Mouse (Mus musculus) gastrocnemius, adult 18-20 months (tissue): Measurements from ENCODE around the gene Raly. TPM values are rescaled to one million over a fixed set of nuclear protein-coding genes. Genes with fewer than 3 reads are reported as not detected.

Source experiments
- DNase-seq: peaks from one replicate; pipeline ENCODE4 v3.0.0; 2021; ENCODE audit warnings: low spot score
- long read RNA-seq, 2 experiments: library from polyadenylated mRNA; stranded (forward); transcript quantifications; one replicate each; pipeline ENCODE4 v2.0.0; 2021
- total RNA-seq, 2 experiments: library from RNA; stranded (reverse); gene quantifications; 2 replicates each; pipeline ENCODE4 v1.2.3; 2021

The Raly gene
- 10 to 100 TPM; 54.4 to 59.5 TPM for total RNA-seq
- long read RNA-seq, experiment 1, partial matches to known transcripts, result 1 of 9 reads
- long read RNA-seq, experiment 1, other reads (novel, unspliced or antisense), result 1 of 9 reads
- long read RNA-seq, experiment 2, partial matches to known transcripts, result 0 of 3 reads
- long read RNA-seq, experiment 2, other reads (novel, unspliced or antisense), result 1 of 3 reads

GRCm38 (mm10) chr2:154790656-154791483, at the start of gene Raly, which contains the start of gene a:
TSS of gene Raly (plus strand) at chr2:154791096.
TSS of gene a (plus strand) at chr2:154791402.
- DNase-seq, result peak; percentile 97

DNA sequence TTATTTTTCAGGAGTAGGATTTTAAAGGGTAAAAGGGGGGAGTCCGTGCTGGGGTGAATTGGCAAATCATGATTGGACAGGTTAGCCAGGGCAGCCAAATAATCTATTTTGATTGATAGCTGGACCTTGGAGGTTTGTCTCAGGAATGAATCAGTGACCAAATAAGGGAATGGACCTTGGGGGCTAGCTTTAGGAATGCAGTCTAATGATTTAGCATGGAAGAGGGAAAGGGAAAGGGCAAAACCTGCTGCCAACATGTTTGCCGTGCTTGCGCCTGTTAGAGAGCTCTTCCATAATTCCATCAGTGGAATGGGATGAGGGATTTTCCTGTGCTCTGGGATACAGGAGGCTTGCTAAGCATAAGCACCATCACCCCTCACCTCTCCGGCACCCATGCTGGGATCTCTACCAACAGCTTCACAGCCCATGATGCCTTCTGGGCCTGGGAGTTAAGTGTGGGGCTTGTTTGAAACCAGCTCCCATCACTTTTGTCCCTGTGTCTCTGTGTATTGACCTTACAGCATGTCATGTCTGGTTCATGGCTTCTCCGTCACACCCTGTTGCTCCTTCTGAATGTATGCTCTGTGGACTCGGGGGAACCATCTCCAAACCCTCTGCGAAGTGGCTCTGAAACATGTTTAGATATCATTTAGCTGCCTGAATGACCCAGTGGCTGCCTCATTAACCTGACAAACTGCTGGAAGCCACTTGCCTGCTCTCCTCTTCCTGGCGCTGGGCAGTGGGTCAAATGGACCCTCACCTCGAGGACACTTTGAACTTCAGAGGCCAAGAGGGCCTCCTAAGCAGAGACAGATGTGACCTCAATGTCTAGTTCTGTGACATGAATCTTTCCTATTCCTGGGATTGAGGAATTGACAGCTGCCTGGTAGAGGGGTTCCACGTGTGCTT, 47.7 kb upstream of the Raly start:
- DNase-seq, result no peak

GRCm38 (mm10) chr2:154743915-154744314, 47.0 kb upstream of the Raly start:
- DNase-seq, result no peak

DNA sequence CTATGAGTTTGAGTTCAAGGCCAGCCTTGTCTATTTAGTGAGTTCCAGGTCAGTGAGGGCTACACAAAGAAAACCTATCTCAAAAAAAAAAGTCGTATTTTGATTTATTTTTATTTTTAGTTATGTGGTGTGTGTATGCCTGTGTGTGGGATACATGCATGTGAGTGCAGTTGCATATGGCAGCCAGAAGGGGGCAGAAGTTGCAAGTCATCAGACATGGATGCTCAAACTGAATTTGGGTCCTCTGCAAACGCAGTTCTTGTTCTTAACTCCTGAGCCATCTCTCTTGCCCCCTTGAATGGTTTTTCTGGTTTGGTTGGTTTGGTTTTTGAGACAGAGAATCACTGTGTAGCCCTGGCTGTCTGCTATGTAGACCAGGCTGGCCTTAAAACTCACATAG, 42.5 kb upstream of the Raly start:
- no peak for DNase-seq

DNA sequence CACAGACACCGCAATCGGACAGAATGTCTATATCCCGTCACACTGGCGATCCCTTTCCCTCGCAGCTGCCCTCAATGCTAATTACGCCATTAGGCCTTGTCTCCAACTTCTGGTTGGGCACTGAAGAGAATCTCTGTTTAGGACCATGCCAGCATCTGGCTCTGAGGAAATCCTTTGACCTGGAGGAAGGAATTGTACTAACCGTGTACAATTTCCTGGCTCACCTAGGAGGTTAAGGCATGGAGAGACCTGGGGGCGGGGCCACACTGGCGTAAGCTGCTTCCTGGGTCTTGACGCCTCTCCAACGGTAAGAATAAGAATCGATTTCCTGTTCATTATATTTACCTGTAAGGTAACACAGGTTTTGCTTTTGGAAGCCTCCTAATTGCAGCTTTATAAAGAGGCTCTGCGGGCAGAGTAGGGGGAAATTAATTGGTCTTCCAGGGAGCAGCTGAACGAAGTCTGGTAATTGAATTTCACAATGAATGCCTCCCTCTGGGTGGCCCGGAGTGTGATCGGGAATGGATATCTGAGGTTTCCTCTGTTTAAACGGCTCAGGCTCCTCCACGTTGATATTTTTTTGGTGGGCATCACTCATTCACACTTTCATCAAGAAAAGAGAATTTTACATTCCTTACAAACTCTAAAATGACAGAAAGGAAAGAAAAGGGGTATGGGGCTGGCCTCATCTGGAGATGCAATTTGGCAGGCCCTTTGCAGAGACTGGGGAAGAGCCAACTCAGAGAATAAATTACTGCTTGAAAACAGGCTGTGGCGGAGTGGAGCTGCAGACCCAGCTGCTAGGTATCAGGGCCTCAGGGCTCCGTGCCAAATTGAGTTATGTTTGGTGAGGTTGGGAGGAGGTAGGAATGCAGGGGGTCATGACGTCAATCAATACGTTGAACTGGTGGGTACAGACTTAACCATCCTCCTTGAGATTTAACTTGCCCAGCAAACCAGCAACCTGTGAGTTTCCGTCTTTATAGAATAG, 41.6 kb upstream of the Raly start:
- no peak for DNase-seq

DNA sequence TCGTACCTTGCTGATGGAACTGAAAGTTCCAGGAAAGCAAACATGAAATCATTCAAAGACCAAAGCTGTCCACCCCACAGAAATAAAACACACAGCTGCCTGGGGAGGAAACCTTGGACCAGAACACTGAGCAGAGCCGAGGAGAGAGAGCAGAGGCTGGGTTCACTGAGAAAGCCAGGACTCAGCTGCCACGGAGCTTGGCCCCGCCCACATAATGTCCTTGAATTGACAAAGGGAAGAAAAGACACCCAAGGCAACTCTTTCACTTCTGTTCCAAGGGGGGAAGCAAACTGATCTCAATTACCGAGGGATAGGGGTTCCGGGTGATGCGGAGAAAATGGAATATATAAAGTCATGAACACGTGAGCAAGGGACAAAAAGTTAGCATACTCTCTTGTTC, 39.0 kb upstream of the Raly start:
- no peak for DNase-seq

DNA sequence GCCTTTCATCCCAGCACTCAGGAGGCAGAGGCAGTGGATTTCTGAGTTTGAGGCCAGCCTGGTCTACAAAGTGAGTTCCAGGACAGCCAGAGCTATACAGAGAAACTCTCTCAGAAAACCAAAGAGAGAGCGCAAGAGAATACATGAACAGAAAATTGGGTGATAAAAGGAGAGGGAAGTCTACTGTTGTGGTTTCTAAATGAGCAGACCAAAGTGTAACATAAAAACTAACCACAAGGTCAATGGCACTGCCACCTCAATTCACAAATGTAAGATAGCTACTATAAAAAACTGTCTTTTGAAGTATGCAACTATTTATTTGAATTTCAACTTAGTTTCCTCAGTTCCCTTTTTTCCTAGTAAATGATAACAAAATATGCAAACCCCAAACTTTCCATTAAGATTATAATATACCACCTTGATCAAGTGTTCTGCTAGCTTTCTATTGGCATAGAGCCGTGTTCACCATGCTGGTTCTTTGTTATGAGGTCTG, 36.8 kb upstream of the Raly start:
- no peak for DNase-seq

GRCm38 (mm10) chr2:154755791-154756190, 35.1 kb upstream of the Raly start:
- DNase-seq, result no peak

DNA sequence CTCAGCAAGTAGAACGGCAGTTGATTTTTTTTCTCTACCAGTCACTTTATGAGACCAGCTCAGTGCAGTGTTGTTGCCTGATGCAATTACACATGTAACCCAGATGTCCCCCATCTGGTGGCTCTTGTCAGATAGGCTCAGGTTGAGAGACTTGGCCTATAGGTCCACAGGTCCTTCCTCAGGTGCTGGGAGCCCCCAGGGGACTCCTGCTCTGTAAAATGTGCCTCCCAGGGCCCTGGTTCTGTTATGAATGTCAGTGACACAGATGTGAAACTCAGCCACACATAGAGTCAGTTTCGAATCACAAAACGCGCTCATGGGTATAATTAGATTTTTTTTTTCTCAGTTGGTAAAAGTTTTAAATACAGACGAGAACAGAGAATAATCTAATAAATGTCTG, 33.2 kb upstream of the Raly start:
- no peak for DNase-seq

DNA sequence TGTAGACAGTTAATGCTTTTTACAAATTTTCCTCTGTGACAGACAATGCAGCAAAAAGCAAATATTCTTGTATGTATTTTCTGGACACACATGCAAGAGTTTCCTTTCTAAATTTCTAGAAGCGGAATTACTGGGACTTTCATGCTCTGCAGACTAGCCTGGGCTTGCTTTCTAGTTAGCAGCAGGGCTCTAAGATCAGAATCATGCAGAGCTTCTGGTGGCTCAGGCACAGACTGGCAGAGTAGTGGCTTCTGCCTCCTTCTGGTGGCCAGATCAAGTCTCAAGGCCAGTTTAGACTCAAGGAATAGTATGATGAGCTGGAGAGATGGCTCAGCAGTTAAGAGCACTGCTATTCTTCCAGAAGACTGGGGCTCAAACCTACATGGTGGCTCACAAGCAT, 32.4 kb upstream of the Raly start:
- DNase-seq, result no peak

GRCm38 (mm10) chr2:154763226-154763625, 27.7 kb upstream of the Raly start:
- no peak for DNase-seq

DNA sequence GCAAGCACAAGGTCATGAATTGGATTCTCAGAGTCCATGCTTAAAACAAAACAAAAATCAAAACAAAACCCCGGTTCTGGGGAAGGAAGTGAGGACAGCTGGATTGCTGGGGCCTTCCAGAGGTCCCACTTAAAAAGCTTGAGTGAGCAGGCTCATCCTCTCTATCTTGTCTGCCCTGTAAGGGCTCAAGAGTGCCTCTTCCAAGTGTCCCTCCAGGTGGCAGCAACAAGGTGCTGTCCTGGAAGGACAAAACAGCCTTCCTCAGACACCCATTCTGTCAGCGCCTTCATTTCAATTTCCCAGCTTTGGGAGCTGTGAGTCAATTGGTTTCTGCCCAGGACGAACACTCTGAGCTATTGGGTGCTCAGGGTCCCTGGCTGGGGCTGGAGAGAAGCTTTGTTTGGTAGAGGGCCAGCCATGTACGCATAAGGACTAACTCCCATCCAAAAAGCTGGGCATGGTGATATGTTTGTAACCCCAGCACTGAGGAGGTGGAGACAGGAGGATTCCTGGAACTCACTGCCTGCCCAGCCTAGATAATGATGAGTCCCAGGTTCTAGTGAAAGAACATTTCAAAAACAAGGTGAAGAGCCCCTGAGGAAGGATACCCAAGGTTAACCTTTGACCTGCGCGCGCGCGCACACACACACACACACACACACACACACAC, 25.9 kb upstream of the Raly start:
- no peak for DNase-seq

- no peak for DNase-seq
Observed at GRCm38 (mm10) chr2:154765554-154766008, 25.3 kb upstream of the Raly start.

DNA sequence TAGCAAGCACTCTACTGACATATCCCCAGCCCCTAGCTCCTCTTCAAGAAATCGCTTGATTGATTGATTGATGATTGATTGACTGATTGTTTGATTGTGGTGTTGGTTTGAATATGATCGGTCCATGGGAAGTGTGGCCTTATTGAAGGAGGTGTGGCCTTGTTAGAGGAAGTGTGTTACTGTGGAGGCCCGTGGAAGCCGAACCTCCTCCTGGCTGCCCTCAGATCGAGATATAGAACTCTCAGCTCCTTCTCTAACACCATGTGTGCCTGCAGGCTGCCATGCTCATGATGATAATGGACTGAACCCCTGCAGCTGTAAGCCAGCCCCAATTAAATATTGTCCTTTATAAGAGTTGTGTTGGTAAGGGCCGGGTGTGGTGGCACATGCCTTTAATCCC, 23.8 kb upstream of the Raly start:
- DNase-seq, result no peak

GRCm38 (mm10) chr2:154769930-154770329, 21.0 kb upstream of the Raly start, which contains the start of gene Gm14214:
TSS of gene Gm14214 (minus strand) at chr2:154770030.
- no peak for DNase-seq

DNA sequence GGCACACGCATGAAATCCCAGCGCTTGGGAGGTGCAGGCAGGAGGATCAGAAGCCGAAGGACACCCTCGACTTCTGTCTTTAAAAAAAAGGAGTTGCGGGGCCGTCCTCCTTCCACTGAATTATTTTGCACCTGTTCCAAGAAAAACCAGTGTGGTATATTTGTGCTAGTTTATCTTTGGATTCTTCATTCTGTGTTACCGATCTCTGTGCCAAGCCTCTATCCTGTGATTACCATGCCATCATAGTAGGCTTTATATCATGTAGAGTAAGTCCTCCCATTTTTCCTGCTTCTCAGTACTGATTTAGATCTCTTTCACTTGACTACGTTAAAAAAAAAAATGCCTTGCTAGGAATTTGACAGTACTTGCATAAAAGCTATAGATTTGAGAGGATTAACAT, 19.3 kb upstream of the Raly start:
- no peak for DNase-seq

- DNase-seq, result no peak
Observed at GRCm38 (mm10) chr2:154774032-154774431, 16.9 kb upstream of the Raly start.

GRCm38 (mm10) chr2:154776496-154776895, 14.4 kb upstream of the Raly start:
- no peak for DNase-seq

DNA sequence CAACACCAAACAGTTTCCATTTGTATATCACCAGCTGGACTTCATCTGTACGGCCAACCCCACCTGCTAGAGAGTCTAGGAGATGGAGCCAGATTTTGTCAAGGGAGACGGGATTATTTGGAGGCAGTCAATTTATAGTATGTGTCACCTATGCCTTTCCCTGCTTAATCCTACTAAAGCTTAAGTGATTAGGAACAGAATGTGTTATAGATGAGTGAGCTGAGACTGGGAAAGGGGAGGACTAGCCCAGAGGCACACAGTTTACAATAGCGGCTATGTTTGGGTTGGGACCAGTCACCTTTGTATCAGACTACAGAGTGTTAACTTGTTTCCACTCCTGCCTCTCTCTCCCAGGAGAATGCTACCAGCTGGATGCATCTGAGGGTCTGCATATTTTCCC, 11.2 kb upstream of the Raly start:
- DNase-seq, result no peak

DNA sequence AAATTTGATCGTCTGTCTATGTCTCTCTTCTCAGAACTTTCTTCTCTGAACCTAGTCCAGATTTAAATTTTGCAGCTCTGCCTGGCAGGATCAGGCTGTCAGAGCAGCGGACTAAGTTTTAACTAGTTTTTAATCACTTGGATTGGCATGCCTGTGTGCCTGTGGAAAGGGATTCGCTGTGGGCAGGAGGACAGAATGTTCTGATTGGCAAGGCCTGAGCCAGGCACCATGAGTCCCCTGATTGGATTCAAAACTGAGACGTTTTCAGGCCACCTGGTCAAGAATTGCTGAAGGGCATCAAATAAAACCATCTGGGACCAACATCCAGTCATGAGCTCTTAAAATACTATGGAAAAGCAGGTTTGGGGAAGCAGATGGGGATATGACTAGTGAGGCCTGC, 8.5 kb upstream of the Raly start:
- no peak for DNase-seq
